Mouse (Mus musculus): ENCODE data around the gene Zbtb1. TPM values are rescaled to one million over a fixed set of nuclear protein-coding genes. Genes with fewer than 3 reads are reported as not detected.
"Not testable (repeated sequence)": the region's sequence is repeated elsewhere in the genome, so short reads cannot be mapped to it uniquely, and the experiment has no call there.

The Zbtb1 gene
- polyA plus RNA-seq, 1 experiment from 2014 or later: 8.2 TPM

DNA sequence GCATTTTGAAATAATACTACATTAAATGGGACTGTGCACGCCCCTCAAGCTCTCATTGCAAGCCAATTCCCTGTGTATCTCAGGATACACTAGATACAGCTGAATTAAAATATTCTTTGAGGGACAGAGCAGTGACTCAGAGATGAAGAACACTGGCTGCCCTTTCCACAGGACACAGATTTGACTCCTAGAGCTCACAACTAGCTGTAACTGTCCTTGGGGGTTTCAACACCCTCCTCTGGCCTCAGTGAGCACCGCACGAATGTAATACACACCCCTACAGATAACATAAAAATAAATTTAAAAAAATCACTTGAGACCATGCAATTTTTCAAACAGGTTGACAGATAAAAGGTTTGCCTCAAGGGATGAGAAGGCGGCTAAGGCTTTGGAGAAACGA, 57.5 kb downstream of the Zbtb1 start:
- TF ChIP-seq CTCF (IDR thresholded peaks at IDR 0.05; ENCODE audit: low read depth): no peak
- Histone ChIP-seq H3K27ac (no peak overlapping the region), H3K9ac (ENCODE audit: low read depth, low read length) (no peak overlapping the region), H3K36me3 (ENCODE audit: insufficient read depth, low read length) (no peaks in the 10 kb centered on the region), H3K4me3 (replicated peaks; ENCODE audit: low read depth, low read length) (no peak overlapping the region), H3K4me1 (replicated peaks; ENCODE audit: insufficient read depth, low read length) (no peaks in the 10 kb centered on the region), H3K27me3 (ENCODE audit: insufficient read depth, low read length) (no peaks in the 10 kb centered on the region), H3K4me2 (ENCODE audit: low read length) (no peak overlapping the region), H3K9me3 (replicated peaks; ENCODE audit: low read length) (no peaks in the 10 kb centered on the region)
- ATAC-seq (replicated peaks; ENCODE audit: low FRiP score, low read depth) (no peak), DNase-seq (ENCODE audit: low spot score) (no peak)
- WGBS: 40% methylated on average over 5 of the region's 5 CpGs

DNA sequence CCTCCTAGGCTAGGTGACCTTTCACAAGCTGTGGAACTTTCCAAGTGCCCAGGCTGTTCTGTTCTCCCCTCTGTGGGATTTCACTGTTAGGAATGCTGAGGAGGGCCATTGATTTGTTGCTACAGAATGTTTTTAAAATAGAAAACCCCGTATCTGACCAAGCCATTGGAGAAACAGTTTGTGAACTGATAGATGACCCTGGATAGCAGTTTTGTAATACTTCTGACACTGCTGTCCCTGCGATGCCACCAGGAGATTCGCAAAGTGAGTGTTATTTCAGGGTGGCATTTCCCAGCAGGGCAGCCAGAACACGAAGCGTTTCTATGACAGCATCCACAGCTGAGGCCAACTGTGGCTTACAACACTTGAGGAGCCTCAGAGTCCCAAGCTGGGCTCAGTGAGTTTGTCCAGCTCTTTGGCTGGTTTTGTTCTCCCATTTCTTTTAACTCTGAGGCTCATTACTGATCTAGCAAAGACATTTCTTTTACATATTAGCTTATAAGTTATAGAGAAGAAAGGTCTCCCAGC, 60.9 kb downstream of the Zbtb1 start:
- Histone ChIP-seq H3K9ac (ENCODE audit: low read depth, low read length) (no peak overlapping the region), H3K4me3 (replicated peaks; ENCODE audit: low read depth, low read length) (no peak overlapping the region), H3K4me1 (replicated peaks; ENCODE audit: insufficient read depth, low read length) (no peaks in the 10 kb centered on the region), H3K4me2 (ENCODE audit: low read length) (no peak overlapping the region), H3K27ac (no peak overlapping the region), H3K9me3 (replicated peaks; ENCODE audit: low read length) (no peaks in the 10 kb centered on the region), H3K36me3 (ENCODE audit: insufficient read depth, low read length) (no peaks in the 10 kb centered on the region), H3K27me3 (ENCODE audit: insufficient read depth, low read length) (no peaks in the 10 kb centered on the region)
- no peak for TF ChIP-seq CTCF (IDR thresholded peaks at IDR 0.05; ENCODE audit: low read depth)
- 47% methylated on average over 5 of the region's 5 CpGs for WGBS
- no peak for ATAC-seq (replicated peaks; ENCODE audit: low FRiP score, low read depth)
- DNase-seq (ENCODE audit: low spot score): no peak

DNA sequence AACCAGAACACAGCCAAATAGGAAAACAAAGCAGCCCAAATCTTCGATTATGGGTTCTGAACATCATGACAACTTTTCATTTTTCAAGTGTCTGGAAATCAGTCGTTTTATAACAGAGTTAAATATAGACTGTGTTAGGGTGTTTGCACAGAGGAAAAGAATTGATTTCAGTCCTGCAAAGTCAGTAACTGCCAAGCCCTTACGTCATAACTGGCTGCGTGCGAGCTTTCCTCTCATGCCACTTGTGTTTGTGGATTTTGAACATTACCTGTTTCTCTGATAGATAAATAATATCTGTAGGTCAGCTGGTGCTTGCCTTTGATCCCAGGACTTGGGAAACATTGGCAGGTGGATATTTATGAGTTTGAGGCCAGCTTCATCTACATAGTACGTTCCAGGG, 61.4 kb downstream of the Zbtb1 start:
- WGBS: 88% methylated on average over 6 of the region's 6 CpGs
- no peaks in the 10 kb centered on the region for H3K4me1 ChIP-seq (replicated peaks; ENCODE audit: insufficient read depth, low read length)
- no peak overlapping the region for H3K4me3 ChIP-seq (replicated peaks; ENCODE audit: low read depth, low read length)
- TF ChIP-seq CTCF (IDR thresholded peaks at IDR 0.05; ENCODE audit: low read depth): no peak
- no peak for ATAC-seq (replicated peaks; ENCODE audit: low FRiP score, low read depth)
- no peak for DNase-seq (ENCODE audit: low spot score)
- no peaks in the 10 kb centered on the region for H3K9me3 ChIP-seq (replicated peaks; ENCODE audit: low read length)
- no peak overlapping the region for H3K9ac ChIP-seq (ENCODE audit: low read depth, low read length)
- H3K27me3 ChIP-seq (ENCODE audit: insufficient read depth, low read length): no peaks in the 10 kb centered on the region
- no peak overlapping the region for H3K27ac ChIP-seq
- H3K36me3 ChIP-seq (ENCODE audit: insufficient read depth, low read length): no peaks in the 10 kb centered on the region
- H3K4me2 ChIP-seq (ENCODE audit: low read length): no peak overlapping the region

DNA sequence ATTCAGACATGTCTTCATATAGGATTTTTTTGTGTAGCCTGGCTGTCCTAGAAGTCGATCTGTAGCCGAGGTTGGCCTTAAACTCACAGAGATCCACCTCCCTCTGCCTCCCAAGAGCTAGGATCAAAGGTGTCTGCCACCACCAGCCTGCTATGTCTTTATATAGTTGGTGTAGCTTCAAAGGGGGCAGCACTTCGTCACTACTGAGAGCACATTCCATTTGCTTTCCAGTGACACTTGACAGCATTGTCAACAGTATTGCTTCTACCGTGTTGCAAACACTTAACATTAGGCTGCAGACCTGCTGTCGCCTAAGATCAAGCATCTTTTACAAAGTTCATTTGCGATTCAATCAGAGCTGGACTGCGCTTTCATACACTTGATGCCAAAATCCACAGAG, 64.0 kb downstream of the Zbtb1 start:
- Histone ChIP-seq H3K36me3 (ENCODE audit: insufficient read depth, low read length) (no peaks in the 10 kb centered on the region), H3K4me3 (replicated peaks; ENCODE audit: low read depth, low read length) (no peak overlapping the region), H3K27ac (no peak overlapping the region), H3K9me3 (replicated peaks; ENCODE audit: low read length) (no peaks in the 10 kb centered on the region), H3K4me2 (ENCODE audit: low read length) (no peak overlapping the region), H3K9ac (ENCODE audit: low read depth, low read length) (no peak overlapping the region), H3K27me3 (ENCODE audit: insufficient read depth, low read length) (no peaks in the 10 kb centered on the region), H3K4me1 (replicated peaks; ENCODE audit: insufficient read depth, low read length) (no peaks in the 10 kb centered on the region)
- no peak for ATAC-seq (replicated peaks; ENCODE audit: low FRiP score, low read depth)
- no peak for TF ChIP-seq CTCF (IDR thresholded peaks at IDR 0.05; ENCODE audit: low read depth)
- no peak for DNase-seq (ENCODE audit: low spot score)
- WGBS: 40% methylated on average over 7 of the region's 7 CpGs

DNA sequence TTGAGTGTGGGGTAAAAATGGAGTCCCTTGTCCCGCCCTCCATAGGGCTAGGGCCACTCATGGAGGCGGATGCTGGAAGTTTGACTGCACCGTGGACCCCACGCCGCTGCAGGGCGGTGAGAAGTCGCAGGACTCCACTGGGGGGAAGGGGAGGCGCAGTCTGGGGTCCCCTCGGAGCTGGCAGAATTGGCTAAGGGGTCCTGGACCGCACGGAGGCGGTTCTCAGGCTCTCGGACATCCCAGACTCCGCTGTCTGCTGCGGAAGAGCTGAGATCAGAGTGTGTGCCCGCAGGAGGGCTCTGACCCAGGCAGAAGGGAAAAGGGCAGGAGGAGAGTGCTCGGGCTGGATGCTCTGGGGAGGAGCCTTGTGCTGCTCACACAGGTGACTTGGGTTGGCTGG, 65.0 kb downstream of the Zbtb1 start:
- 3% methylated on average over 17 of the region's 17 CpGs for WGBS
- H3K4me1 ChIP-seq (replicated peaks; ENCODE audit: insufficient read depth, low read length): no peaks in the 10 kb centered on the region
- peak overlapping the region; percentile 55; the same call in 1 of the 2 replicates for H3K9ac ChIP-seq (ENCODE audit: low read depth, low read length)
- H3K9me3 ChIP-seq (replicated peaks; ENCODE audit: low read length): no peaks in the 10 kb centered on the region
- no peaks in the 10 kb centered on the region for H3K36me3 ChIP-seq (ENCODE audit: insufficient read depth, low read length)
- H3K4me3 ChIP-seq (replicated peaks; ENCODE audit: low read depth, low read length): peak overlapping the region; percentile 31
- H3K27ac ChIP-seq: no peak overlapping the region
- H3K4me2 ChIP-seq (ENCODE audit: low read length): peak overlapping the region; percentile 81
- TF ChIP-seq CTCF (IDR thresholded peaks at IDR 0.05; ENCODE audit: low read depth): no peak
- H3K27me3 ChIP-seq (ENCODE audit: insufficient read depth, low read length): no peaks in the 10 kb centered on the region
- ATAC-seq (replicated peaks; ENCODE audit: low FRiP score, low read depth) (peak; percentile 66; the same call in 1 of the 2 replicates), DNase-seq (ENCODE audit: low spot score) (no peak)

GRCm38 (mm10) chr12:76435549-76435948, 65.5 kb downstream of the Zbtb1 start:
- Histone ChIP-seq H3K4me2 (ENCODE audit: low read length) (peak overlapping the region; percentile 81), H3K27me3 (ENCODE audit: insufficient read depth, low read length) (no peaks in the 10 kb centered on the region), H3K4me3 (replicated peaks; ENCODE audit: low read depth, low read length) (no peak overlapping the region), H3K9me3 (replicated peaks; ENCODE audit: low read length) (no peaks in the 10 kb centered on the region), H3K36me3 (ENCODE audit: insufficient read depth, low read length) (no peaks in the 10 kb centered on the region), H3K4me1 (replicated peaks; ENCODE audit: insufficient read depth, low read length) (no peaks in the 10 kb centered on the region), H3K9ac (ENCODE audit: low read depth, low read length) (no peak overlapping the region), H3K27ac (no peak overlapping the region)
- 50% methylated on average over 8 of the region's 8 CpGs for WGBS
- DNase-seq (ENCODE audit: low spot score): no peak
- ATAC-seq (replicated peaks; ENCODE audit: low FRiP score, low read depth): peak; percentile 52; the same call in 1 of the 2 replicates
- no peak for TF ChIP-seq CTCF (IDR thresholded peaks at IDR 0.05; ENCODE audit: low read depth)

DNA sequence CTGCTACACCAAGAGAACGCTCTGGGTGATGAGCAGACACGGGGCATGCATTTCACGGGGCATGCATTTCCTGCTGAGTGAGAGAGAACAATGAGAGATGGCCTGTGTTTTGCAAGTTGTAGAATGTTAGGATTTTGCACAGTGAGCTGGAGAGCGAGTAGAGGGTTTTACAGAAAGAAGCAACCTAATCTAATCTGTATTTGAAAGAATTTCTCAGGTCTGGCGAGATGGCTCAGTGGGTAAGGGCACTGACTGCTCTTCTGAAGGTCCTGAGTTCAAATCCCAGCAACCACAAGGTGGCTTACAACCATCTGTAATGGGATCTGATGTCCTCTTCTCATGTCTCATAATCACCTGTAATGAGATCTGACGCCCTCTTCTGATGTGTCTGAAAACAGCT, 73.4 kb downstream of the Zbtb1 start:
- not testable (repeated sequence) for DNase-seq (ENCODE audit: low spot score); H3K4me2 ChIP-seq (ENCODE audit: low read length); H3K4me1 ChIP-seq (replicated peaks; ENCODE audit: insufficient read depth, low read length); H3K27me3 ChIP-seq (ENCODE audit: insufficient read depth, low read length); ATAC-seq (replicated peaks; ENCODE audit: low FRiP score, low read depth); H3K36me3 ChIP-seq (ENCODE audit: insufficient read depth, low read length); H3K4me3 ChIP-seq (replicated peaks; ENCODE audit: low read depth, low read length); H3K27ac ChIP-seq; H3K9me3 ChIP-seq (replicated peaks; ENCODE audit: low read length); H3K9ac ChIP-seq (ENCODE audit: low read depth, low read length)
- 80% methylated on average over 6 of the region's 6 CpGs for WGBS
